Mouse (Mus musculus): ENCODE results near the gene Bud23. TPM values are rescaled to one million over a fixed set of nuclear protein-coding genes. Genes with fewer than 3 reads are reported as not detected.

Gene Bud23
- polyA plus RNA-seq, 1 experiment = 260 TPM

- no peak for TF ChIP-seq GATA1 (IDR thresholded peaks at IDR 0.05; ENCODE audit: low read length)
These were observed 25.2 kb downstream of the Bud23 start for GRCm38 (mm10) chr5:135039541-135039940.

- no peak for TF ChIP-seq GATA1 (IDR thresholded peaks at IDR 0.05; ENCODE audit: low read length)
These were observed 26.8 kb downstream of the Bud23 start for GRCm38 (mm10) chr5:135037946-135038345.

GRCm38 (mm10) chr5:135035608-135036359, 29.0 kb downstream of the Bud23 start:
- TF ChIP-seq GATA1 (IDR thresholded peaks at IDR 0.05; ENCODE audit: low read length) = no peak

- no peak for TF ChIP-seq GATA1 (IDR thresholded peaks at IDR 0.05; ENCODE audit: low read length)
These were observed 30.2 kb downstream of the Bud23 start for GRCm38 (mm10) chr5:135034593-135034992.

DNA sequence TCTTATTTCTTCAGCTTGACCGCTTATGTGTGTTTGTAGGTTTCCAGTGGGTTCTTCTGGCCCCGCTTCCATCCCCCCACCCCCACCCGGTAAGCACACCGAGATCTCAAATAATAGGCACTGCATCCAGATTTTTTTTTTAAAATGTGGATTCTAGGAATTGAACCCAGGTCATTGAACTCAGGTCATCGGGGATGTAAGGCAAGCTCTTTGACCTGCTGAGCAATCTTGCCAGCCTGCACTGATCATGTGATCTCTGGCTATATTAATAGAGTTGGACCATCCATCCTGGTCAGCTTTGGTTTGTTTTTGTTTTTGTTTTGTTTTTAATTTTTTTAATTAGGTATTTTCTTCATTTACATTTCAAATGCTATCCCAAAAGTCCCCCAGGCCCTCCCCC, 32.2 kb downstream of the Bud23 start:
- TF ChIP-seq GATA1 (IDR thresholded peaks at IDR 0.05; ENCODE audit: low read length) = no peak

DNA sequence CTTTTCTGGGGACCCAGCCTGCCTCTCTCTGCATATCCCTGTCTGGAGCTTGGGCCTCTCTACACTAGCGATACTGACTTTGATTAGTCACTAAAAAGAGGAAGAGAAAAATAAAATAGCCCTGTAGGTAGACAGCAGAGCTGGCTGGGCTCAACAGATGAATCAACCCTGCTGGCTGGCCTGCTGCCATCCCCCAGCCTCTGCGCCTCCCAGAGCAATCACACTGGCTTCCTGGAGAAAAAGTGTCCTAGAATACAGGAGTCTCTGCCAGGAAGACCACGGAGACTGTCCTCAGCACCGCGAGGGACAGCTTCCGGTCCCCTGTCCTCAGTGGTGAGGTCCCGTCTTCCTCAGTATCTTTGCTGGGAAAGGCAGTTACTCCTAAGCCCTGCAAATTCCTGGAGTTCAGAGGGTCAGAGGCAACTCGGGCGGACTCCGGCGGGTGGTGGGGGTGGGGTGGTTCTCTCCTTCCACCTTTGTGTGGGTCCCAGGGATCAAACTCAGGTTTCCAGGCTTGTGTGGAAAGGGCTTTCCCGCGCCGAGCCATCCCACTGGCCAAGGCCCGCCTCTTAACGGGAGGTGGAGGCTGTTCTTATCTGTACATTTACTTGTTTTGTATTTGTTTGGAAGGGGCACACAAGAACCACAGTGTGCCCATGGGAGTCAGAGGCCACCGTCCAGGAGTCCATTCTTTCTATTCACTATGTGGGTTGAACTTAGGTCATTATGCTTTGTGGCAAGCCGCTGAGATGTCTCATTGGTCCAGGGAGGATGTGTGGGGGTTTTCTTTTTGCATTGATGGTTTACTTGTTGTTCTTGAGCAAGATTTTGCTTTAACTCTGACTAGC, 35.5 kb downstream of the Bud23 start:
- TF ChIP-seq GATA1 (IDR thresholded peaks at IDR 0.05; ENCODE audit: low read length) = no peak

DNA sequence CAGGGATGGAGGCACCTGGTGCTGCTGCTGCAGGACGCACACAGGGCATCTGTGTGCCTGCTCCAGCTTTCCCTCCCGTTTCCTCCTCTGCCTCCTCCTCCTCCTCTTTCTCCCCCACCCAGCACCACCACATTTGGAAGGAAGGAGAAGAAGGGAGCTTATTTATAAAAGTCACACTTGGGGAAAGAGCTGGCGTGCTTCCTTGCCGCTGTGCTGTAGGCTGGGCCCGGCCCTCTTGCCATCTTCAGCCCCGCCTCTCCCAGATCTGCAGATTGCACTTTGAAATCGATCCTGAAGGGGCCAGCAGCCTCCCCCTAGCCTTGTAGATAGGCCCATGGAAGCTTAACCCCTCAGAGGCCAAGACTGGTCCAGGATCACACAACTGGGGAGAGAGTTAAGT, 38.9 kb downstream of the Bud23 start:
- TF ChIP-seq GATA1 (IDR thresholded peaks at IDR 0.05; ENCODE audit: low read length) = no peak

GRCm38 (mm10) chr5:135024665-135025224, 40.0 kb downstream of the Bud23 start:
- no peak for TF ChIP-seq GATA1 (IDR thresholded peaks at IDR 0.05; ENCODE audit: low read length)

DNA sequence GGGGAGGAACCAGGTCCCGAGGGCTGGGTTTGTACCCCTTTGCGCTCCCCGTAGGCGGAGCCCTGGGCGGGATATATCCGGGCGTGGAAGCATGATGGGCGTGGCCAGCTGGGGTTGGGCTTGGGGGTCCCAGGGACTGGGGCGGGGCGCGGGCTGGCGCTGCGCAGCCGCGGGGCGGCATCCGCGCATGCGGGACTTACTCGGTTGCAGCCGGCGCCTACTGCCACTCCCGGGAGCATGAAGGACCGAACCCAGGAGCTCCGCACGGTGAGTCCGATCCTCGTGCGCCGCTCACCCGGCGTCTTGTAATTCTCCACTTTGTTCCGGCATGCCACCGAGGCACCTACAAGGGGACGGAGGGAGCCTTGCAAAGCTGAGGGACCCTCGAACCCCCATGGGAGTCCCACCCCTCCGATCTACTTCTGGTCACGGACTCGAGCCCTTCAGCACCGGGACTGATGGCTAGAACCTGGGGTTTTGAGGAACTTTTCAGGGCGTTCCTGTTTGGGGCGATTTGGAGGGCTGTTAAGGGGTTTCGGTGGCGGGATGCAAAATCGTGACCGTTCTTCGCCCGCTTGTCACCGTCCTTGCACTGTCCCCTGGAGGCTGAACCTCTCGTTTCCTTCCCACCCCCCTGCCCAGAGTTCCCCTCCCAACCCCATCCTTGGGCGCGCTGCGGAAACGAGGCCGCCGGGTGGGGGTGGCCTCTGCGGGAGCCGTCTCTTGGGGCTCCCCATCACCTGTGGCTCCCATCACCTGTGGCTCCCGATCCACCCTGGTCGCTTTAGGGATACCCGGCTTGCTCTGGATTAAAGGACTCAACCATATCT, 41.2 kb downstream of the Bud23 start, which contains the start of gene Stx1a:
Gene Stx1a, plus strand, starts transcription at position 139 of the 830 bp plus-strand sequence.
- no peak for TF ChIP-seq GATA1 (IDR thresholded peaks at IDR 0.05; ENCODE audit: low read length)

- TF ChIP-seq GATA1 (IDR thresholded peaks at IDR 0.05; ENCODE audit: low read length) = no peak
These were observed 42.9 kb downstream of the Bud23 start for GRCm38 (mm10) chr5:135021814-135022213.

GRCm38 (mm10) chr5:135016224-135016759, 48.5 kb downstream of the Bud23 start:
- no peak for TF ChIP-seq GATA1 (IDR thresholded peaks at IDR 0.05; ENCODE audit: low read length)

- TF ChIP-seq GATA1 (IDR thresholded peaks at IDR 0.05; ENCODE audit: low read length) = no peak
These were observed 49.3 kb downstream of the Bud23 start for GRCm38 (mm10) chr5:135015497-135015896.

DNA sequence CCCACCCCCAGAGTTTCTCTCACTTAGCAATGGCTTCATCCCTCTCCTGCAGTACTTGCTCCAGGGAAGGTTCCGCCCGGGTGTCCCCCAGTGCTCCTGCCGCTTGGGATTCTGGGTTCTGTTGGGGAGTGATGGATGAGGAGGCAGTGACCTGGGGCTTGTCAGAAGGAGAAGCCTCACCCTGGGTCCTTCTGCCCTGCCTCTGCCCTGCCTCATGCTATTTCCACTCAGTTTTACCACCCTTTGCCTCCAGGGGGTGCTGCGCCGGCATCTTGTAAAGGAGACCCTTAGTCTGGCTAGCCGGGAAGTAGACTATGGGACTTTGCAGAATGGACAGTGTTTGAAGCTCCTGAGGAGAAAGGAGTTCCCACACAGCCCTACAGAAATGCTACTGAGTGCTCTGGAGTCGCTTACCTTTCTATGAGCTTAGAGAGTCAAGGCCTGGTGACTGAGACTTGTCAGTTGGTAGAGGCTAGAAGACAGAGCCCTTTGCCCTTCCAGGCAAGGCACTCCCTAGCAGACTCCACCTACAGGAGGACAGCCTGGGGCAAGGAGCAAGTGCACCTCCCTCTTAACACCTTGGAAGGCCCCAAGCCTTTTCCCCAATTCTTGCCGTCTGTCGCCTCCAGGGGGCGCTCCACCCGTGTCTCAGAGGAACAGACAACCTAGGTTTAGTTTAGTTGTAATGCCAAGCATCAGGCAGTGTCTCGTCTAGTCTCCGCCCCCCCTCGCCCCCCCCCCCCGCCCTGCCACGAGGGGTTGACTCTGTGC, 51.9 kb downstream of the Bud23 start:
- no peak for TF ChIP-seq GATA1 (IDR thresholded peaks at IDR 0.05; ENCODE audit: low read length)
